Mouse (Mus musculus) liver, postnatal 0 days (tissue): ENCODE data around the gene Gk2. TPM values are rescaled to one million over a fixed set of nuclear protein-coding genes. Genes with fewer than 3 reads are reported as not detected.

Source experiments
- ATAC-seq: fragments of 200-750 bp; cut with Nextera tagmentation; 2 replicates; pipeline ENCODE4 v1.8.0; 2017; ENCODE audit warnings: mild to moderate bottlenecking, moderate library complexity
- DNase-seq: peaks from one replicate; pipeline ENCODE4 v3.0.0-alpha.2; 2016
- H3K27ac ChIP-seq: fragments of 300-500 bp; sonication (generic); 2 replicates; pipeline ENCODE4 v1.5.1; 2014; ENCODE audit warnings: antibody characterized with exemption, moderate library complexity, mild to moderate bottlenecking, low read depth
- H3K27me3 ChIP-seq: fragments of 300-500 bp; sonication (generic); 2 replicates; pipeline ENCODE4 v1.6.1; 2014; ENCODE audit warnings: low read length, control low read depth, mixed read lengths; ENCODE audit not compliant: insufficient read depth
- H3K36me3 ChIP-seq: fragments of 300-500 bp; sonication (generic); replicated peaks from 2 replicates; pipeline ENCODE4 v1.6.1; 2014; ENCODE audit warnings: mild to moderate bottlenecking, control low read depth, low read length, moderate library complexity, mixed read lengths; ENCODE audit not compliant: insufficient read depth
- H3K4me1 ChIP-seq: fragments of 300-500 bp; sonication (generic); 2 replicates; pipeline ENCODE4 v1.6.1; 2014; ENCODE audit warnings: antibody characterized with exemption, mild to moderate bottlenecking, control low read depth; ENCODE audit not compliant: insufficient read depth
- H3K4me2 ChIP-seq: fragments of 300-500 bp; sonication (generic); 2 replicates; pipeline ENCODE4 v1.6.1; 2014; ENCODE audit warnings: low read depth, mild to moderate bottlenecking, low read length, moderate library complexity, mixed read lengths
- H3K4me3 ChIP-seq: fragments of 300-500 bp; sonication (generic); 2 replicates; pipeline ENCODE4 v1.5.1; 2014; ENCODE audit warnings: low read depth, low read length
- H3K9ac ChIP-seq: fragments of 300-500 bp; sonication (generic); replicated peaks from 2 replicates; pipeline ENCODE4 v1.6.1; 2014; ENCODE audit warnings: mild to moderate bottlenecking, moderate library complexity
- H3K9me3 ChIP-seq: fragments of 300-500 bp; sonication (generic); 2 replicates; pipeline ENCODE4 v1.6.1; 2016; ENCODE audit warnings: mild to moderate bottlenecking, control low read depth, low read length, mixed read lengths
- CTCF ChIP-seq: sonication (generic); IDR thresholded peaks from 2 replicates; pipeline ENCODE4 v1.5.1; 2016; ENCODE audit warnings: antibody characterized with exemption, low read depth
- EP300 ChIP-seq: IDR thresholded peaks from 2 replicates; pipeline ENCODE4 v1.6.1; 2016; ENCODE audit warnings: antibody characterized with exemption, low read depth, mild to moderate bottlenecking
- WGBS: fragments of 180-500 bp; shearing (Covaris S2); extraction: QIAGEN DNeasy Blood & Tissue Kit; methylation state at CpG from one replicate; pipeline ENCODE4 v1.1.7; 2014; ENCODE audit not compliant: insufficient replicate concordance; 5-methylcytosine and 5-hydroxymethylcytosine counted together
- polyA plus RNA-seq: library from polyadenylated mRNA; unstranded; fragments of >200 nt; fragmentation: Nextera tagmentation; extraction: Ambion mirVana; gene quantifications from 2 replicates; pipeline ENCODE4 v1.2.1, GENCODE M21; 2015

The Gk2 gene
- polyA plus RNA-seq, 1 experiment from 2014 or later: not detected

DNA sequence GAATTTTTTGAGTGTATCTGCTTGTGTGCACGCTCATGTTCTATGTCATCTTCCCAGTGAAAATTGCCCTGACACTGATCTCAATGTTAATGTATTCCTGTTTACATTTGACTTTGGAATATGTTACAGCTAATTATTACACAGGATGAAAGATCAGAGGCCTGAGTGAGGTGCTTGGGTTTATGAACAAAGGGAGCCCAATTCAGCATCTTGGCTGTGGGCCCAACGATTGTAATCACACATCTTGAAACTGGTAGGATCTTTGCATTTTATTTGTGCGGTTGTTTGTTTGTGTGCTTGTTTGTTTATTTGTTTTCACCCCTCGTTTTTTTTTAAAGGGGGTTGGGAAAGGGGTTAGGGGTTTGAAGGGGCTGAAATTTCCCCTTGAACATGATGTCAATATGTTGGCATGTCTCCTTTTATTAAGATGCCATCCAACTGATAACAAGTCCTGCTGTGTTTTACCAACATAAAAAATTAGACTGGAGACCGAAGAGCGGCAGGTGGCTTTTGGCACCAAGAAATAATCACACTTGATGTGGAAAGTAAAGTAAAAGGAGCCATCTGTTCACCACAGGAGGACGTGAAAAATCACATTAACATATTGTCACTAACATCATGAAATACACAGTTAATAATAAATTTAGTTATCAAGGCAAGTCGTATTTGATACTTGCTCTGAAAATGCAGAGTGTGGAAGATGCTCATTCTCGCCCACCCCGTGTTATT, 9.8 kb upstream of the Gk2 start:
- Histone ChIP-seq H3K4me1 (no peaks in the 10 kb centered on the region), H3K4me3 (no peak overlapping the region), H3K9ac (no peak overlapping the region), H3K4me2 (no peak overlapping the region), H3K27ac (no peak overlapping the region), H3K9me3 (no peaks in the 10 kb centered on the region), H3K36me3 (no peaks in the 10 kb centered on the region), H3K27me3 (no peaks in the 10 kb centered on the region)
- TF ChIP-seq CTCF (no peak), EP300 (no peak)
- no peak for DNase-seq
- 77% methylated on average over 10 of the region's 10 CpGs for WGBS
- ATAC-seq: no peak

DNA sequence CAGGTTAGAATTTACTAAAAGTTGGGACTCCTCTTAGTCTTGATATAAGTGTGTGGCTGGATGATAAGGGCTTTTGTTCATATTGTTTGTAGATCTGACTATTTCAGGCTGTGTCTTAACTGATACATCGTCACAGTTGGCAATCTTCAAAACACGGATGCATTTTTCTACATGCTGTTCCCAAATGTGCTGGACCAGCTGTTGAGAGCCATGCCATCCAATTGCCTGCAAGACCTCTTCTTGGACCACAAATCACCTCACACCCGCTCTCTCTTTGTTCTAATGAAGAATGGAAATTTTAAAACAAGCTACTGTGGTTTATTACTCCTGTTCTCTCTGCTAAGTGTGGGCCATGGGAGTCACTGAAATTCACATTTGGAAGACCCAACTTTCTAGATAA, 9.1 kb upstream of the Gk2 start:
- Histone ChIP-seq H3K4me3 (no peak overlapping the region), H3K9ac (no peak overlapping the region), H3K36me3 (no peaks in the 10 kb centered on the region), H3K4me1 (no peaks in the 10 kb centered on the region), H3K27me3 (no peaks in the 10 kb centered on the region), H3K27ac (no peak overlapping the region), H3K4me2 (no peak overlapping the region), H3K9me3 (no peaks in the 10 kb centered on the region)
- TF ChIP-seq CTCF (no peak), EP300 (no peak)
- no peak for DNase-seq
- 72% methylated on average over 3 of the region's 3 CpGs for WGBS
- no peak for ATAC-seq

DNA sequence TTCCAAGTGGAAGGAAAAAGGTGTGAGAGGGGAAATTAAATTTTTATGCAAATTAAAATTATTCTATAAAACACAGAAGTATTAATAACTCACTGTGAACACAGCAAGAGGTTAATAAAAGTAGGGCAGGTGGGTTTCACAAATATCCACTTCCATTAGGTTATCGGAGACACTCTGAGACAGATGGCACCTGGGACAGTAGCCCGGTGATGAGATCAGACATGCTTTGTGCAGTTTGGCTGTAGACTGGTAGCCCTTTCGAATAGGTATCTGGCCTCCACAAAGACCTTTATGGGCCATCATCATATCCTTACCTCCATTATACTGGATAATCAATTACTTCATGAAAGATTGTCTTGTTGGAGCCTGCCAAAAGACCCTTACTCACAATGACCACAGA, 6.0 kb upstream of the Gk2 start:
- TF ChIP-seq CTCF (no peak), EP300 (no peak)
- Histone ChIP-seq H3K27me3 (no peaks in the 10 kb centered on the region), H3K9me3 (no peaks in the 10 kb centered on the region), H3K4me3 (no peak overlapping the region), H3K4me1 (no peaks in the 10 kb centered on the region), H3K4me2 (no peak overlapping the region), H3K27ac (no peak overlapping the region), H3K9ac (no peak overlapping the region), H3K36me3 (no peaks in the 10 kb centered on the region)
- no peak for DNase-seq
- ATAC-seq: no peak
- WGBS: 82% methylated on average over 3 of the region's 3 CpGs

DNA sequence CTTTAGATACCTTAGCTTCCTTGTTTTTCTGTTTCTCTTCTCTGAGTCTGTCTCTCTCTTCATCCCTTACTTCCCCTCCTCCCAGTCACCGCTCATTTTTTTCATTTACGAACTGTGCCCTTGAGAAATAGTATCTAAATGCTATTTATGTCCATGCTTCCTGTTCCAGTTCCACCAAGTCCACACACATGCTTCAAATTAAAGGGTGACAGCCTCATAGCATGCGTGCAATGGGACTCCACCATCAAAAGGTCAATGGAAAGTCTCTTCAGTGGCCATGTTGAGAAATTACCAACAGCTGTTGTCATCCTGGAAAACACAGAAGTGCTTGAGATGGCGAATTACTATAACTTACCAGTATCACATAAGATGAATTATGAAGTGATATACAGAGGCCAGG, 5.4 kb downstream of the Gk2 start:
- no peak overlapping the region for H3K9ac ChIP-seq
- ATAC-seq (no peak), DNase-seq (no peak)
- WGBS: 71% methylated on average over 4 of the region's 4 CpGs
- H3K4me2 ChIP-seq: no peak overlapping the region
- TF ChIP-seq CTCF (no peak), EP300 (no peak)
- no peak overlapping the region for H3K4me3 ChIP-seq
- no peaks in the 10 kb centered on the region for H3K9me3 ChIP-seq
- H3K36me3 ChIP-seq: no peaks in the 10 kb centered on the region
- H3K27ac ChIP-seq: no peak overlapping the region
- no peaks in the 10 kb centered on the region for H3K27me3 ChIP-seq
- H3K4me1 ChIP-seq: no peaks in the 10 kb centered on the region

DNA sequence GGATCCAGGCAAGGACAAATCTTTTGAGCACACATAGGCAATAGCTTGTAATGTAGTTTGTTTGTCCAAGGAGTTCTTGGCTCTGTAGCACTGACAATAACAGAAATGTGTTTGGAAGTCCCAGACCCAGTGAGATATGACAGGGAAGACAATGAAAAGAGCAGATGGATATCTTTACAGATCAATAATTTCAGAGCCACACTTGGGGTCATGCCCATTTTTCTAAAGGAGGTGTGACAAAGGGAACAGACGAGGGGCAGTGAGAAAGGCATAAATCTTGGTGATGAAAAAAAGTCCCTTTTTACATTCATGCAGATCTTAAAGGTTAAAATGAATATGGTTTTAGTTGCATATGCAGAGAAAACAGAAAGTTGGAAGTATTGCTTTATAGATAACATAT, 12.6 kb downstream of the Gk2 start:
- H3K4me1 ChIP-seq: no peaks in the 10 kb centered on the region
- no peak for TF ChIP-seq EP300
- no peak overlapping the region for H3K27ac ChIP-seq
- H3K9ac ChIP-seq: no peak overlapping the region
- WGBS: 53% methylated on average over 1 of the region's 1 CpGs
- no peak for ATAC-seq
- no peak overlapping the region for H3K4me2 ChIP-seq
- H3K9me3 ChIP-seq: no peaks in the 10 kb centered on the region
- no peak for DNase-seq
- H3K27me3 ChIP-seq: no peaks in the 10 kb centered on the region
- no peaks in the 10 kb centered on the region for H3K36me3 ChIP-seq
- H3K4me3 ChIP-seq: no peak overlapping the region

DNA sequence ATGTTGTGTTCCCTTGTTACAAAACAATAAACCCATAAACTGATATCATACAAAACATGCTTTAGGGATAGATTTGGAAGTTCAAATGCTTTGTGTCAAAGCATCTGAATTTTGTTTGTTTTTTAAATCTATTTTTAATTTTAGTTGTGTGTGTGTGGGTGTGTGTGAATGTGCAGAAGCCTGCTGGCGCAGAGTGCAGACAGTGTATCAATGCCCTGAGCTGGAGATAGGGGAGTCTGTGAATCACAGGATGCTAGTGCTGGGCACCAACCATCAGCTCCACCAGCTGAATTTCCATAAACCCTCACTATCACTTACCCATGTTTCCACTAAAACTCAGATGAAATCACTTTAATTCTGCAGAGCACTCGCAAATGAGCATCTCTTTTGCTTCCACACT, 24.3 kb downstream of the Gk2 start:
- TF ChIP-seq EP300 (no peak), CTCF (no peak)
- no peak for ATAC-seq
- Histone ChIP-seq H3K4me2 (no peak overlapping the region), H3K4me3 (no peak overlapping the region), H3K9ac (no peak overlapping the region), H3K9me3 (no peaks in the 10 kb centered on the region), H3K27me3 (no peaks in the 10 kb centered on the region), H3K36me3 (no peaks in the 10 kb centered on the region), H3K4me1 (no peaks in the 10 kb centered on the region), H3K27ac (no peak overlapping the region)
- DNase-seq: no peak
- 72% methylated on average over 2 of the region's 2 CpGs for WGBS

DNA sequence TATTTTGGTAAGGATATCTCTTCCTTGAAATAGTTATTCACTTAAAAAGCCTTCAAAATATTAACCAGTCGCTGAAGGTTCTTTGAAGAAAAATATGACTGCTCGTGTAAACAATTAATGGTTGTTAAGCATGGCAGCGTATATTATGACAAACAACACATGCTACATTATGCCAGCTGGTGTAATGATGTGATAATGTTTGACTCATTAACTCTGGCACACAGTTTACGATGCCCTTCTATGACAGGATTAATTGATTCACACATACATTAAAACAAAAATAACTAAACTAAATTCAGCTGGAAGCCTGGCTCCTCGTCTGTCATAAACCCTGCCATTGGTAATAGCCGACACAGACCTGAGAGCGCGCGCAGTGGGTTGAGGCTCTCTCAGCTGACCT, 26.8 kb downstream of the Gk2 start:
- no peaks in the 10 kb centered on the region for H3K36me3 ChIP-seq
- no peaks in the 10 kb centered on the region for H3K27me3 ChIP-seq
- H3K4me1 ChIP-seq: no peaks in the 10 kb centered on the region
- ATAC-seq (no peak), DNase-seq (no peak)
- H3K9me3 ChIP-seq: no peaks in the 10 kb centered on the region
- WGBS: 85% methylated on average over 9 of the region's 9 CpGs
- H3K27ac ChIP-seq: no peak overlapping the region
- no peak overlapping the region for H3K4me3 ChIP-seq
- TF ChIP-seq CTCF (no peak), EP300 (no peak)
- no peak overlapping the region for H3K9ac ChIP-seq
- no peak overlapping the region for H3K4me2 ChIP-seq
